Mouse (Mus musculus) gastrocnemius, postnatal 4 days (tissue): Measurements from ENCODE around the gene Arnt2. TPM values are rescaled to one million over a fixed set of nuclear protein-coding genes. Genes with fewer than 3 reads are reported as not detected.

Experiments
- DNase-seq, 2 experiments: peaks; one replicate each; pipeline ENCODE4 v3.0.0; 2021 to 2022; ENCODE audit warnings: low spot score in 2 of 2, mixed read lengths in 2 of 2
- total RNA-seq, 2 experiments: library from RNA; stranded (reverse); gene quantifications; 2 replicates each; pipeline ENCODE4 v1.2.3; 2021

Arnt2 gene
- total RNA-seq, 2 experiments from 2014 or later = 6.3 to 6.4 TPM

DNA sequence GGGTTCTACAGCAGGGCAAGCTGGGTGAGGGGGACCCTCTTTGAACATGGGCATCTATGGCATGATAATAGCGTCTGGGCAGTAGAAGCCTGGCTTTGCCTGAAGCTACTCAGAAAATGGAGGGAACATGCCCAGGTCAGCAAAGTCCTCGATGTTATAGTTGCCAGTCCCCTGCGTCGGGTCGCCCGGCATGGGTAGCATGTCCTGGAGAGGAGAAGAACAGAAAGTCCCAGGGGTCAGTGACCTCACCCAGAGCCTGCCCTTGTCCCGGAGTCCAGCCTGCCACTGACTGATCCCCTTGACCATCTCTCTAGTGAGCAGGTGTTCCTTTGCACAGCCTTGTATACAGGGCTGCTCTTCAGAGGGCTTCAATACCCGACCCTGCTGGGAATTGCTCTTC lies 160.0 kb downstream of the Arnt2 start:
- no peak for DNase-seq

DNA sequence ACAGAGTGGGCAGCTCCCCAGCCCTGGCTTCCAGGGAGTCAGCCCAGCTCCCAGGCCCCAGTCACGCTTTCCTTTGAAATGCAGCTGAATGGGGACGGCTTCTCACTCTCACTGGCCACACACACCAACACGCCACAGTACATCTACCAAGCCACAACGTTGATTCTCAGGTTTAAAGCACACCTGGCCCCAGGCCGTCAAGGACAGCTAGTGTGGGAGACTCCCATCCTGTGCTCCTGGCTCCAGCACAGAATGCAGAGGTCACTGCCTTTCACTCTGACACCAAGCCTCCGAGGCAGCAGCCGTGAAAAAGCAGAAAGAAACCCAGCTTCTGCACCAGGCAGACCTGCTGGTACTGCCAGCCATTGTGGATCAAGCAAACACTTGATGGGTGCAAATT lies 160.6 kb downstream of the Arnt2 start:
- no peak for DNase-seq

DNA sequence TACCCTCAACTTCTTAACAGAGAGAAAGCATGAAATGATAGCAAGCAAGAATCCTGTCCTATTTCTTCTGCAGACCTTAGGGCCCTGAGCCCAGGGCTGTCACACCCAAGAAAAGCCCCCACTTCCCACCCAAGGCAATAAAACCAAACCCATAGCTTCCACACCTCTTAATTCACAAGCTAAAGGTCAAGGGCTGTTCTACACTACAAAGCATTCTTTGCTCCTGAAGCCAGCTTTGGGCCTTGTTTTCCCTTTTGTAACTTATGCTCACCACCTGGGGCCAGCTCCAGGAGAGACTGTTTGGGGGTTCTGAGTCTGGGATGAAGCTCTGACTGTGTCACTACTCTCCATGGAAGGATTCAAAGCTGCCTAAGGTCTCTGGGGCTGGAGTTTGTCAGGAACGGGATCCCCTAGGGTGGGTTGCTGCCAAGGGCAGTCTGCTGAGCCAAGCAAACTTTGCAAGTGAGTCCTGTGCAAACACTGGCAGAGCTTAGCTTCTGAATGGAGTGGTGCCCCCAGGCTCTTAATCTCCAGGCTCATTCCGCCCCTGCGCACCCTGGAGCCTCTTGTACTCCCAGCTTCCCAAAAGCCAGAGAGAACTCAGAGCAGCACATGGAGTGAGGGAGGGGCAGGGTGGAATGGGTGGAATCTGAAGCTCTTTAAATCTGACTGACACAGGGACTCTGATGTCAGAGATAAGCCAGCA lies 161.9 kb downstream of the Arnt2 start:
- no peak for DNase-seq

DNA sequence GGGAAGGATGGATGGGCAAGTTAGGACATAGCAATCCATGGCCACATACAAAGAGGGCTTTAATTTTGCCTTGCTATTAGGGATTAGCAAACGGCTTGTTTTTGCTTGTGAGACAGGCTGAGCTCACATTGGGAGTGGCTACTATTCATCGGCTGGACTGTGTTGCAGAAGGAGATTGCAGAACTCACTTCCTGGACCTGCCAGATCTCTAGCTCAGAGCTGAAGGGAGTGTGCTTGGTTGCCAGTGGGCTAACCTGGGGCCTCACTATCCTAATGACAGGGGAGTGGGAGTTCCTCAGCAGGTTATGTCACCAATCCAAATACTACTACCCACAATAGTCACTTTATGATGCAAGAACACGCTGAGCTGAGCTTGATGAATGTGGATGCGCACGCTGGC lies 163.1 kb downstream of the Arnt2 start:
- no peak for DNase-seq

DNA sequence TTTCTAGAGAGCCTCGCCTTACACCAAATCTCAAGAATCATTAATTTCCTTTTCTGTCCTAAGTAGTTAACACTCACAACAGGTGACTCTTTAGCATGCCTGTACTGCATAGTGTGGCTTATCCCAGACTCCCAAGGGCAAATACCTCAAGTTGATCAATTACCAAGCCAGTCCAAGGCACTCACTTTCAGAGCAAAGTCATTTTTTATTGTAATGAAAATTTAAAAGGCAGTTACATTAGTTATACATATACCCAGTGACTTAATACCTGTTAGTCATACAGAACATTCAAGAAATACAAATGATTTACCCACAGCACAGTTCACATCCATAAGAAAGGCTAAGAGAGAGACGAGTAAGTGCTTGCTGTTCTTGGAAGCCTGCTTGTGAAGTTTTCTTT lies 163.9 kb downstream of the Arnt2 start:
- no peak for DNase-seq

DNA sequence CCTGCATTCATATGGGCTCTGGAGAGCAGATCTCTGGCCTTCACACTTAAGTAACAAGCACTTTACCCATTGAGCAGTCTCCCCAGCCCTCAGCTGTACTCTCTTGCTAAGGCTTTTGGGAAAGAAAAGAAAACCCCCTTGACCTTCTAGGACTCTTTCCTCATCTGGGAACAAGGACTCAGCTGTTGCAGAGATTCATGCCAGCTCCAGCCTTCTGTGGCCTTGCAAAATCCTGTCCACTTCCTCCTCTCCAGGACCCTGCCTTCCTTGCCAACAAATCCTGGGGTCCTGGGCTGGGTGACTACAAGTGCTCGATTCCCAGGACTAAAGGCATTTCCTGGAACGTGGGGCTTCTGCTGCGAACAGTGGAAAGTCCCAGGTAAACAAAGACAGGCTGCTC lies 169.6 kb downstream of the Arnt2 start:
- no peak for DNase-seq

DNA sequence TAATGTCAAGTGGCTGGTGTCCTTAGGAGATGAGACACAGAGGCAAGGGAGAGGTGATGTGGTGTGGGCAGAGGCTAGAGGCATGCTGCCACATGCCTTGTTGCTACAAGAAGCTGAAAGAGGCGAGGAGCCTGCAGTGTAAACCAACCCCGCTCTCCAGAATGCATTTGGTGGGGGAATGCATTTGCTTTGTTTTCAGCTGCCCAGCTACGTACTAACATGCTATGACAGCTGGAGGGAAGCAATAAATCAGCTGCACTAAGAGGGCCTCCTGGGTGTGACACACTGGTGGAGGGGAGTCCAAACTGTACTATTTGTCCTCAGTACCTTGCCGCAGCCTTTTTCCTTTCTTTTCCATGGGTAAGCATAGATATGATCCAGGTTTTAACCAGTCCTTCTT lies 172.3 kb downstream of the Arnt2 start:
- DNase-seq = no peak

DNA sequence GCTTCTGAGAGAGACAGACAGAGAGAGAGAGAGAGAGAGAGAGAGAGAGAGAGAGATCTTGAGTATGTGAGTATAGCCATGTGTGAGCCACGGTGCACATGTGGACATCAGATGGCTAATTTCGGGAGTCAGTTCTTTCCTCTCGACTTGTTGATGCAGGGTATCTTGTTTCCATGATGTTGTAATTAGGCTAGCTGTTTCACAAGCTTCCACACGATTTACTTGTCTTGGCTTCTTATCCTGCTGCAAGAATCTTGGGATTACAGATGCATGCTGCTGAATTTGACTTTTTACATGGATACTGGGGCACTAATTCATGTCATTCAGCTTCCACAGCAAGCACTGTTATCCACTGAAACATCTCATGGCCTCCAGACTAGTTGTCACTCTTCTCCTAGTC lies 178.6 kb downstream of the Arnt2 start:
- no peak for DNase-seq

DNA sequence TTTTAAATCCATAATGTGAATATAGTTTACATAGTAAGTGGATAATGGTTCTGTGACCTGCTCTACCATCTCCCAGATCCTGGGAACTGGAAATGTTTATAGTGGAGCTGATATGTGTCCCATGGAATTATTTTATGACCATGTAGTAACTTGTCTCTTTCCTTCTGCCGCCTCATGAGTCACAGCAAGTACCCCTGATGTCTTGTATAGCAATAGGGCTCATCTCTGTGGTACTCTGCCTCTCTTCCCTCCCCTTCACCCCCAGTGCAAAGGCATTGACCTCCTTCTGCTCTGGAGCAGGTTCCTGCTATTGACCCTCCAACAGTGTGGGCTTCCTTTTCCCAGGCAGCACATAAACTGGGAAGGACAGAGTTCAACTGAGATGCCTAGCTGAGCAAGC lies 182.3 kb downstream of the Arnt2 start:
- no peak for DNase-seq

DNA sequence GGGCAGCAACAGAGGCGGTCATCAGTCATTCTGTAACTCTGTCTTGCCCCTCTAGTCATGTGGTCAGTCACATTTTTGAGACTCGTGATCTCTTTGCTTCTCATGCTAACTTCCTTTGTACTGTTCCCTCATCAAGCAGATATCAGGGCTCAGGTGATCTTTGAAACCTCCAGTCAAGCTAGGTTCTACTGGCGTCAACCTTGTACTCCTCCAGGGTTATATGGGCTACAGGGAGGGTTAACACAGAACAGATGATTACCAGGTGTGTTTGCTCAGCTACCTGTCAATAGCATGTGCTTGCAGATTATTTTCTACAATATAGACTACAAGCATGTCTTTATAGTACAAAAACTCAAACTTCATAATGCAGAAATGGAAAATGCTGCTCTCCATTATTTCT lies 183.1 kb downstream of the Arnt2 start:
- DNase-seq = no peak

DNA sequence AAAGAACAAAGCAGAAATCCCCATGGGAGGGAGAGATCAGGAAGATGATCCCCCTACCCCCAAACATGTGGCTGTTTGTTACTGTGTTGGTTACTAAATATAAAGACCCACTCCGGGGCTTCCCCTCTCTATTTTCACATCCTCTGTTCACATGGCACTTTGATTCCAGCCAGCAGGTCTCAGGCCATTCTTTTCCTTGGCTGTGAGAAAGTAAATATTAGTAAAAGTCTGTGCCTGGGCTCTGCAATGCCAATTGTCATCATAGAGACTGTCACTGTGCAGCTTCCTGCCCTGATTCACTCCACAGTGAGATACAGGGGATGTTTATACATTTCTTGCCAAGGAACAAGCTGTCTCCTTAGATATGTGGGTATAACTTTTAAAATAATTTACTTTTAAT lies 197.9 kb downstream of the Arnt2 start:
- no peak for DNase-seq

DNA sequence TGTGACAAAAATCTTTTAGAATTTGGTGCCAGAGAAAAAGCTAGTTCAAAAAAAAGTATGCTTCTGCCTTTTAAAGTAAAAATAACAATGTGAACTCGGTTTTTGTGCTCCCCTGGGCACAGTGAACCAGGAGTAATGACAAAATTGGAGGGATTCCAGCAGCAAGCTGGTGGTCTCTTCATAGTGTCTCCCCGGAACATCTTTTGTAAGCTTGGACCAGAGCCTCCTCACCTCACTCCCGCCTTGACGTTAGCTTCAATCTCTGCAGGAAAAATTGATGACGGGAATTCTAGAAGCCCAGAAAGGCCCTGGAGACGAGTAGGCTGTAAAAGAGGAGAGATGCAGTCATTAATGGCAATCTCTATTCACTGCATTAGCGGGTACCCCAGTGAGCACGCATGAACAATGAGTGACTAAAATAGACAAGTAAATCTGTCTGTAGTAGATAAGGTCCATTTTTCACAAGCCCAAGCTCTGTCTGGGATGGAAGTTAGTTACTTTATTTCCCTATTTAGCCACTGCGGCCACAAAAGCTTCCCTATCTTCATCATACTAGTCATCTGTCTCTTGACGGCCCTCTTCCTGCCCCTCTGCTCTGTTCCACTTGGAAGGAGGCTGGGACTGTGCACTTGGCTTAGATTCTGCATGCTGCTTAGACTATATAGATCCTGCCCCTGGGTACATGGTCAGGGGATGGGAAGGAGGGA lies 199.2 kb downstream of the Arnt2 start:
- no peak for DNase-seq

DNA sequence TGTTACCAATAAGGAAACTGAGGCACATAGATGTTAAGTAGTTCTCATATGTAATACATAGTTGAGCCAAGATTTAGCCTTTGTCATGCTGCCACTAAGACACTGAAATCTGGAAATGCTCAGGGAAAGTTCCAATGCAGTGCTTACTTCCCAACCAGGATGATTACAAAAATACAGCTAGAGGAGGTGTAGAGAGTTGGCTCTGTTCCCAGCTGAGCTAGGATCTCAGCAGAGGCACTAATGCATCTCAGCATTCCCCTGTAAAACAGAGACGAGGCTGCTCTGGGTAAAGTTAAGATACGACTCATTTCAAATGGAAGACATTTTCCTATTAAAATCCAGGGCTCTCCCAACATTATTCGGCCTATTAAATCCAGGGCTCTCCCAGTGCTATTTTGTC lies 206.0 kb downstream of the Arnt2 start:
- no peak for DNase-seq

DNA sequence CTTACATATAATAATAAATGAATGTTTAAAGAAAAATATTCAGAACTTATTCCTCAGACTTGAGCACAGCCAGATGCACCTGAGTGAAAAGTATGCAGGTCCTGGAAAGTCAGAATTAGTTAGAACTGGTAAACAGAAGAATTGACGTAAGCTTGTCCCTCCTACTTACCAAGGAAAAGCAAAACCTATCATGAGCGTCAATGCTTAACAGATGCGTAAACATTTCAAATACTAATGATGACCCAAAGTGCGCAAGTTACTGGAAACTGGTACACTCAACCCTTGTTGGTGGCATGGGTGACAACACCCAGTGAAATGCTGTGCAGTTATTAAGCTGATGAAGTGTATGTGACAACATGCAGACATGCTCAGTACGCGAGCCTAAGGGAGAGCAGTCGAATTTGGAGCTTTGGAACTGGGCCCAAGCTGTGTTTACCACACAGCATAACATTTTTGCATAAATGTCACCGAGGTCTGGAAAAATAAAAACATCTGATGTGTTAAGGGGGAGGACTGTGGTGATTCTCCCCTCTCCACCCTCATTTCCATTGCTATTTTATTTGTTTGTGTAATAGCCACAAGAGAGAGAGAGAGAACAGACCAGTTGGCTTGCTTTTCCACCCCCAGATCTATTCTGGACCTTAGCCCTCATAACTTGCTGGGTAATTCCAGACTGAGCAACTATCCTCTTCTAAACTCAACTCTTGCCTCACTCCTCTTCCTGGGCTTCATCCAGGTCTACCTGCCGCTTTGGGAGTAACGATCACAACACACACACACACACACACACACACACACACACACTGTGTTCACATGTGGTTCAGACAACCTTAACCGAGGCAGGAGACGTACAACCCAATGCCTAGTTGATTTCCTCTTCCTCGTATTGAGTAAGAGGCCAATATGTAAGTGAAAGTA lies 208.6 kb downstream of the Arnt2 start:
- no peak for DNase-seq

DNA sequence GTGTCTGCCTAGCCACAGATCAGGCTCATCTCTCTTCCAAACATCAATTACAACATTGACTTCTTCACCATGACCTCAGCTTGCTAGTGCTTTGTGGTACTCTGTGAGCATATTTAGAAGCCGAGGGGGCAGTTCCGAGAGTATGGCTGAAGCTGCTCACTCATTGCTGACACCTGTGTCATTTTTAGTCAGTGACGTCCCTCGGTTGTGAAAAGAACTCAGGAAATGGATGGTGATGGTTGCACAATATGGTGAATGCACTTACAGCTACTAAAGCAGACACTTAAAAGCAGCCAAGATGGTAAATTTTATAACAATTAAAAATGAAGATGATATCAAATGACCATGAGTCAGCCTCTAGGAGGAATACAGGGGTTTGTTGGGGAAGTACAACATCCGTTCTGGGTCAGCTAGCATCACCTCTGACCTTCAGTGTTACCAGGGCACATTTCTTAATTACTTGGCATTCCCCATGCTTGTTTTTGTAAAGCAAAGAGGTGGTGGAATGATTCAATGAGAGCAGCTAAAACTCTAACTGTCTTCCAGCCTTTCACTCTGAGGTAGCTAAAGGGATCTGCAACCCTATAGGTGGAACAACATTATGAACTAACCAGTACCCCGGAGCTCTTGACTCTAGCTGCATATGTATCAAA lies 212.6 kb downstream of the Arnt2 start:
- DNase-seq = no peak

Other genes starting within 250 kb of the Arnt2 start
- gene Gm2115, start 118.8 kb upstream of the Arnt2 start, total RNA-seq = 1 to 10 TPM in 1 of 2 experiments, under 1 TPM in 1; 0.96 to 1.4 TPM
- gene Fah, start 196.5 kb upstream of the Arnt2 start, total RNA-seq = 1 to 10 TPM; 5.3 to 5.9 TPM